Mouse (Mus musculus) hindbrain, embryonic 11.5 days (tissue): ENCODE measurements at regions not wholly inside any gene's neighbourhood (a gene's known extent, or its start where the extent isn't known, plus 50 kb on each side); places are given as distances from the start of the nearest gene placed in this dataset.
A peak's percentile ranks its signal among the peaks of the same experiment; 100 is the strongest.

Source experiments
- ATAC-seq: fragments of 200-750 bp; cut with Nextera tagmentation; 2 replicates; pipeline ENCODE4 v1.8.0; 2017; ENCODE audit warnings: mild to moderate bottlenecking, moderate TSS enrichment, moderate library complexity; ENCODE audit not compliant: low FRiP score
- DNase-seq: peaks from one replicate; pipeline ENCODE4 v3.0.0-alpha.2; 2015; ENCODE audit warnings: low spot score
- H3K27ac ChIP-seq: fragments of 300-500 bp; sonication (generic); 2 replicates; pipeline ENCODE4 v1.5.1; 2014; ENCODE audit warnings: mild to moderate bottlenecking, low read depth, low read length
- H3K27me3 ChIP-seq: fragments of 300-500 bp; sonication (generic); 2 replicates; pipeline ENCODE4 v1.6.1; 2014; ENCODE audit warnings: mild to moderate bottlenecking, low read length, moderate library complexity, mixed read lengths; ENCODE audit not compliant: control insufficient read depth, insufficient read depth
- H3K36me3 ChIP-seq: fragments of 300-500 bp; sonication (generic); 2 replicates; pipeline ENCODE4 v1.6.1; 2014; ENCODE audit warnings: mild to moderate bottlenecking, low read length, moderate library complexity, mixed read lengths; ENCODE audit not compliant: control insufficient read depth, insufficient read depth
- H3K4me1 ChIP-seq: fragments of 300-500 bp; sonication (generic); replicated peaks from 2 replicates; pipeline ENCODE4 v1.6.1; 2014; ENCODE audit warnings: low read length, mixed read lengths; ENCODE audit not compliant: control insufficient read depth, insufficient read depth
- H3K4me2 ChIP-seq: fragments of 300-500 bp; sonication (generic); replicated peaks from 2 replicates; pipeline ENCODE4 v1.6.1; 2014; ENCODE audit warnings: mild to moderate bottlenecking, low read depth, low read length
- H3K4me3 ChIP-seq: fragments of 300-500 bp; sonication (generic); 2 replicates; pipeline ENCODE4 v1.5.1; 2014; ENCODE audit warnings: low read depth, low read length
- H3K9ac ChIP-seq: fragments of 300-500 bp; sonication (generic); 2 replicates; pipeline ENCODE4 v1.6.1; 2014; ENCODE audit warnings: low read depth, low read length
- H3K9me3 ChIP-seq: fragments of 300-500 bp; sonication (generic); 2 replicates; pipeline ENCODE4 v1.6.1; 2016; ENCODE audit warnings: low read length; ENCODE audit not compliant: control insufficient read depth
- WGBS: fragments of 180-500 bp; shearing (Covaris S2); extraction: QIAGEN DNeasy Blood & Tissue Kit; methylation state at CpG from one replicate; pipeline ENCODE4 v1.1.7; 2014; 5-methylcytosine and 5-hydroxymethylcytosine counted together

DNA sequence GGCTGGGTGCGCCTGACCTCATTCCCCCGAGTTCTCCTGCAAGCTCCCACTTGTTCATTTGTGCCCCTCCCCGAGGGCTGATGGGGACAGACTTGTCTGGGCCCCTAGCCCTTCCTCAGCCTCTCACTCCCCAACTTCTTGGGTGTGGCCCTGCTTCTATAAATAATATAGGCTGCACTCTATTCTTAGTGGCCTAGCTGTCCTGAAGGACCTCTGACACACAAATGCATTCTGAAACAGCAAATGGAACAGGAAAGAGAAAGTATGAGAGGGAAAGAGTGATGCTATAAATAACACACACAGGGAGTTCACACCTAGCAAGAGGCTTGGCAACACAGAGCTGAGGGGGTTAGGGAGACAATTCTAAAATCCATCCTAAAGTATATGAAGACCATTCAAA lies 544.0 kb downstream of the Rnf144b start:
- Histone ChIP-seq H3K9ac (no peak overlapping the region), H3K9me3 (no peaks in the 10 kb centered on the region), H3K27me3 (no peaks in the 10 kb centered on the region), H3K4me2 (no peak overlapping the region), H3K4me3 (no peak overlapping the region), H3K36me3 (no peaks in the 10 kb centered on the region), H3K4me1 (no peaks in the 10 kb centered on the region), H3K27ac (no peak overlapping the region)
- no peak for DNase-seq
- no peak for ATAC-seq
- 80% methylated on average over 3 of the region's 3 CpGs for WGBS

DNA sequence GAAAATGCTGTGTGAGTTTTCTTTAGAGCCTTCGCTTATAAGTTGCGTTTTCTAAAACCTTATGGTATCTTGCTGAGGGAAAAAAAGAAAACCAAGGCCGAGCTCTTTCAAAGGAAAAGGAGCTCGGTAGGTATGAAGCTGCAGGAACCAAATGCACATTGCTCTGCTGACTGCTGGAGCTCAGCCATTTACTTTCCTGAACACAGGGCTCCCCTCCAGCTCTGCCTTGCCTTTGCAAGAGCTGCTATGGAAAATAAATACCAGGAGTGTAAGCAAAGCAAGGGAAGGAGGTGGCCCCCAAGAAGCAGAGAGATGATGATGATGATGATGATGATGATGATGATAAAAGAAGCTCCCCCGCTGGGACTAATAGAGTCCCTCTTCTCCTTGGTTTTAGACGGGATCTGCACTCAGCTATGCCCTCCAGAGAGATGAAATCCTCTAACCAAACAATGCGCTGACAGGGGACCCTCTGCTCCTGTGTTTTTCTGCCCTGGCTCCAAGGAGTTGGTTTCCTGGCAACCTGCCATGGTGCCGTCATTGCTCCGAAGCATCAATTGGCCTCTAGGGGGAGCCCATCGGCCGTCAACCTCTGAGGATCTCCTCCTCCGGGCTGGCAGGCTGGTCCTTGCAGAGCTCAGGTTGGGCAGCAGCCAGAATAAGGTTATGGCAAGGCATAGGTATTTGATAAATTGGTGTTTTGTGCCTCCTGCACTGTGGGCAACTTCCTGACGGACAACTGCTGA lies 544.7 kb downstream of the Rnf144b start:
- Histone ChIP-seq H3K9ac (no peak overlapping the region), H3K27ac (peak overlapping the region; percentile 14; the same call in 1 of the 2 replicates), H3K4me3 (no peak overlapping the region), H3K4me2 (no peak overlapping the region), H3K27me3 (no peaks in the 10 kb centered on the region), H3K4me1 (no peaks in the 10 kb centered on the region), H3K36me3 (no peaks in the 10 kb centered on the region), H3K9me3 (no peaks in the 10 kb centered on the region)
- WGBS, result 28% methylated on average over 13 of the region's 13 CpGs
- DNase-seq (peak; percentile 95), ATAC-seq (peak; percentile 47; the same call in 1 of the 2 replicates)

DNA sequence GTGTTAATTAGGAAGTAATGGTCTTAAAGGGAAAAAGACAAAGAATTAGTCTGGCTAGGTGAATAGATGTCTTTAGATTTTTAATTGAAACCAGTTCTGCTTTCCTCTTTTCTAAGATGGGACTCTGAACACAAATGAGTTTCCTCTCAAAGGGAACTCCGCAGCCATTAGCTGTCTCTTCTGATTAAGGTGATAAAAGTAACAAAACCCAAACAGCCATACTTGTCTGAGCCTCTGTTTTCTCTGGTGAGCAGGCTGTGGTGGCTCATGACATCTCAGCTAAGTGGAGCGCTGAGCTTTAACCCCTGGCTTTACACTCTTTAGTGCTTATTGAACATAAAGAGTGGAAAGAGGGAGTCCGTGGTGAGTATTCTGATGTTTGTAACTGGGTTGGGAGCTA lies 565.7 kb downstream of the Rnf144b start:
- no peak overlapping the region for H3K4me3 ChIP-seq
- ATAC-seq (no peak), DNase-seq (no peak)
- no peaks in the 10 kb centered on the region for H3K4me1 ChIP-seq
- no peak overlapping the region for H3K27ac ChIP-seq
- no peak overlapping the region for H3K9ac ChIP-seq
- no peaks in the 10 kb centered on the region for H3K36me3 ChIP-seq
- no peak overlapping the region for H3K4me2 ChIP-seq
- no peaks in the 10 kb centered on the region for H3K27me3 ChIP-seq
- 80% methylated on average over 3 of the region's 3 CpGs for WGBS
- no peaks in the 10 kb centered on the region for H3K9me3 ChIP-seq

- H3K9me3 ChIP-seq, result no peaks in the 10 kb centered on the region
- ATAC-seq, result no peak
- H3K4me1 ChIP-seq, result no peaks in the 10 kb centered on the region
- no peak overlapping the region for H3K4me2 ChIP-seq
- no peak overlapping the region for H3K9ac ChIP-seq
- H3K36me3 ChIP-seq, result no peaks in the 10 kb centered on the region
- no peak for DNase-seq
- WGBS, result 89% methylated on average over 14 of the region's 14 CpGs
- no peaks in the 10 kb centered on the region for H3K27me3 ChIP-seq
- no peak overlapping the region for H3K27ac ChIP-seq
- no peak overlapping the region for H3K4me3 ChIP-seq
Measured at GRCm38 (mm10) chr13:47693815-47694214, 567.2 kb upstream of the Id4 start.

- ATAC-seq (no peak), DNase-seq (no peak)
- H3K4me2 ChIP-seq, result no peak overlapping the region
- no peaks in the 10 kb centered on the region for H3K36me3 ChIP-seq
- no peak overlapping the region for H3K9ac ChIP-seq
- H3K4me3 ChIP-seq, result no peak overlapping the region
- no peaks in the 10 kb centered on the region for H3K4me1 ChIP-seq
- whole genome bisulfite sequencing, result 85% methylated on average over 2 of the region's 2 CpGs
- H3K9me3 ChIP-seq, result no peaks in the 10 kb centered on the region
- H3K27me3 ChIP-seq, result no peaks in the 10 kb centered on the region
- H3K27ac ChIP-seq, result no peak overlapping the region
Measured at GRCm38 (mm10) chr13:47695877-47696276, 565.2 kb upstream of the Id4 start.

- H3K27me3 ChIP-seq, result no peaks in the 10 kb centered on the region
- H3K9ac ChIP-seq, result no peak overlapping the region
- 70% methylated on average over 3 of the region's 3 CpGs for WGBS
- ATAC-seq (no peak), DNase-seq (no peak)
- H3K4me2 ChIP-seq, result no peak overlapping the region
- H3K27ac ChIP-seq, result no peak overlapping the region
- H3K9me3 ChIP-seq, result no peaks in the 10 kb centered on the region
- no peaks in the 10 kb centered on the region for H3K4me1 ChIP-seq
- H3K36me3 ChIP-seq, result no peaks in the 10 kb centered on the region
- H3K4me3 ChIP-seq, result no peak overlapping the region
Measured at GRCm38 (mm10) chr13:47700556-47700955, 560.5 kb upstream of the Id4 start.

GRCm38 (mm10) chr13:47707961-47708609 lies 552.9 kb upstream of the Id4 start:
- 68% methylated on average over 18 of the region's 18 CpGs for WGBS
- ATAC-seq (no peak), DNase-seq (peak; percentile 19)
- H3K4me1 ChIP-seq, result no peaks in the 10 kb centered on the region
- H3K27ac ChIP-seq, result no peak overlapping the region
- no peak overlapping the region for H3K9ac ChIP-seq
- H3K36me3 ChIP-seq, result no peaks in the 10 kb centered on the region
- no peak overlapping the region for H3K4me3 ChIP-seq
- no peaks in the 10 kb centered on the region for H3K27me3 ChIP-seq
- H3K4me2 ChIP-seq, result no peak overlapping the region
- H3K9me3 ChIP-seq, result no peaks in the 10 kb centered on the region

GRCm38 (mm10) chr13:47709323-47709722 lies 551.7 kb upstream of the Id4 start:
- no peak overlapping the region for H3K9ac ChIP-seq
- no peak overlapping the region for H3K4me3 ChIP-seq
- ATAC-seq (no peak), DNase-seq (no peak)
- no peak overlapping the region for H3K27ac ChIP-seq
- no peaks in the 10 kb centered on the region for H3K36me3 ChIP-seq
- no peaks in the 10 kb centered on the region for H3K27me3 ChIP-seq
- H3K4me2 ChIP-seq, result no peak overlapping the region
- H3K9me3 ChIP-seq, result no peaks in the 10 kb centered on the region
- 84% methylated on average over 3 of the region's 3 CpGs for WGBS
- H3K4me1 ChIP-seq, result no peaks in the 10 kb centered on the region

- H3K9ac ChIP-seq, result no peak overlapping the region
- no peaks in the 10 kb centered on the region for H3K27me3 ChIP-seq
- H3K27ac ChIP-seq, result no peak overlapping the region
- DNase-seq (no peak), ATAC-seq (no peak)
- WGBS, result 94% methylated on average over 4 of the region's 4 CpGs
- H3K4me2 ChIP-seq, result no peak overlapping the region
- H3K4me3 ChIP-seq, result no peak overlapping the region
- no peaks in the 10 kb centered on the region for H3K4me1 ChIP-seq
- H3K36me3 ChIP-seq, result no peaks in the 10 kb centered on the region
- no peaks in the 10 kb centered on the region for H3K9me3 ChIP-seq
Measured at GRCm38 (mm10) chr13:47712507-47712906, 548.5 kb upstream of the Id4 start.
